Mouse (Mus musculus): ENCODE results near the gene Hbb-bh2.
"Not testable (repeated sequence)": the region's sequence is repeated elsewhere in the genome, so short reads cannot be mapped to it uniquely, and the experiment has no call there.

Hbb-bh2 gene

DNA sequence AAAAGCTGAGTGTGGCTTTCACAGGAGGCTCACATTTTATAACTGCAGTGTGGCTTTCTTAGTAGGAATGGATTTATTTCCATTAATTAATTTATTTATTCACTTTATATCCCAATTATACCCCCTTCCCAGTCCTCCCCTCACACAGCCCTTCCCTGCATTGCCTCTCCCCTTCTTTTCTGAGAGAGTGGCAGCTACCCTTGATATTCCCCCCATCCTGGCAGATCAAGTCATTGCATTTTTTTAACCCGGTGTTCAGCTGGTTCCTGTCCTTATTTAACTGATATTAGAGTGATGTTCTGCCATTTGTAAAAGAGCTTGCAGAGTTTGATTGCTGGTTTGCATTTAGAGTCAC lies 30.5 kb downstream of the Hbb-bh2 start:
- Histone ChIP-seq H3K4me3 (replicated peaks; ENCODE audit: low read length) (no peak overlapping the region), H3K9me3 (ENCODE audit: low read length) (no peaks in the 10 kb centered on the region), H3K36me3 (ENCODE audit: insufficient read depth, low read length) (no peaks in the 10 kb centered on the region), H3K27me3 (ENCODE audit: insufficient read depth, low read length) (no peaks in the 10 kb centered on the region), H3K4me1 (replicated peaks; ENCODE audit: low read depth, low read length) (no peaks in the 10 kb centered on the region)
- no peak for TF ChIP-seq NANOG (IDR thresholded peaks at IDR 0.05; ENCODE audit: borderline replicate concordance, low read length)
- TF ChIP-seq POU5F1 (IDR thresholded peaks at IDR 0.05; ENCODE audit: borderline replicate concordance, low read length) = no peak
- TF ChIP-seq CTCF (conservative IDR thresholded peaks at IDR 0.05; ENCODE audit: low read length) = no peak

DNA sequence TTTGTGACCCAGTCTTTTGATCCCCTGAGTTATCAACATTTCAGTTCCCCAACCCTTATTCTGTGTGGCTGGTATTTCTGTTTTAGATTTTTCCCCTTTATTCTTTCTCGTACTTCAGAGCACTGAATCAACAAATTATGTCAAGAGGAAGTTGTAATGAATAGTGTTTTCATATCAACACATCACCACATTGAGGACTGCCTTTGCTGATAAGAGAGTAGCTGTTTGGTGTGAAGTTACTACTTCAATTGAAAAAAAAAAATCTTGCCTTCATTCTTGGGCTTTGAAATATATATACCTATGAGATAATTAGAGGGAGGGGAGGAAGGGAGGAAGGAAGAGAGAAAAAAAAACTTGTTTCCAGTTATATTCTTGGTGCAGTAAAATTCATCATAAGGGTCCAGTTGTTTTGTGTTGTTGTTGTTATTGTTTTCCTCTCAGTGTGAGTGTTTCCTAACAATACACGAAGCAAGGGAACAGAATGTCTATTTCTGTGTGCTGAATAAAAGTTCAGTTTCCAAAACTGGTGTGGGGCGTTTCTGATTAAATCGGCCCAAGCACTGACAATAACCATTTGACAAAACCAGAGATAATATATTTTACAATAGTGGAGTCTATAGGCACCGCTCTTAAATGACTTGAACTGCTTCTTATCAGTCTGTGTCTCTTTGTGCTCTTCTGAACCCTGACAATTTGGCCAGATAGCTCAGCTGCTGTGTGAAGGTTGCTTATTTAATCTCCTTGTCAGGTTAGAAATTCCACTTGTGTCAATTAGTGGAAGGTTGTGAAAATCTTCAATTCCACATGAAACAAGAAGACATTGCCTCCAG lies 31.1 kb downstream of the Hbb-bh2 start:
- no peaks in the 10 kb centered on the region for H3K9me3 ChIP-seq (ENCODE audit: low read length)
- no peaks in the 10 kb centered on the region for H3K36me3 ChIP-seq (ENCODE audit: insufficient read depth, low read length)
- no peak for TF ChIP-seq CTCF (conservative IDR thresholded peaks at IDR 0.05; ENCODE audit: low read length)
- no peak for TF ChIP-seq POU5F1 (IDR thresholded peaks at IDR 0.05; ENCODE audit: borderline replicate concordance, low read length)
- TF ChIP-seq NANOG (IDR thresholded peaks at IDR 0.05; ENCODE audit: borderline replicate concordance, low read length) = no peak
- H3K4me1 ChIP-seq (replicated peaks; ENCODE audit: low read depth, low read length) = no peaks in the 10 kb centered on the region
- no peaks in the 10 kb centered on the region for H3K27me3 ChIP-seq (ENCODE audit: insufficient read depth, low read length)
- no peak overlapping the region for H3K4me3 ChIP-seq (replicated peaks; ENCODE audit: low read length)

DNA sequence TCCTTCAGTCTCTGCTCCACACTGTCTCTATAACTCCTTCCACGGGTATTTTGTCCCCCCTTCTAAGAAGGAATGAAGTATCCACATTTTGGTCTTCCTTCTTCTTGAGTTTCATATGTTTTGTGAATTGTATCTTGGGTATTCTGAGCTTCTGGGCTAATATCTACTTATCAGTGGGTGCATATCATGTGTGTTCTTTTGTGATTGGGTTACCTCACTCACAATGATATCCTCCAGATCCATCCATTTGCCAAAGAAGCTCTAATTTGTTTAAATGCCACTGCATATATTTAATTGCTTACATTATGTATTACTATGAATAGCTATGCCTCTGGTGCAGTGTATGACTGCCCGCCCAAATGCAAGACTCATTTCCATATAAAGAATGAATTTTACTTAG lies 32.2 kb downstream of the Hbb-bh2 start:
- H3K27me3 ChIP-seq (ENCODE audit: insufficient read depth, low read length); H3K4me1 ChIP-seq (replicated peaks; ENCODE audit: low read depth, low read length); H3K9me3 ChIP-seq (ENCODE audit: low read length); H3K36me3 ChIP-seq (ENCODE audit: insufficient read depth, low read length); H3K4me3 ChIP-seq (replicated peaks; ENCODE audit: low read length): not testable (repeated sequence)

DNA sequence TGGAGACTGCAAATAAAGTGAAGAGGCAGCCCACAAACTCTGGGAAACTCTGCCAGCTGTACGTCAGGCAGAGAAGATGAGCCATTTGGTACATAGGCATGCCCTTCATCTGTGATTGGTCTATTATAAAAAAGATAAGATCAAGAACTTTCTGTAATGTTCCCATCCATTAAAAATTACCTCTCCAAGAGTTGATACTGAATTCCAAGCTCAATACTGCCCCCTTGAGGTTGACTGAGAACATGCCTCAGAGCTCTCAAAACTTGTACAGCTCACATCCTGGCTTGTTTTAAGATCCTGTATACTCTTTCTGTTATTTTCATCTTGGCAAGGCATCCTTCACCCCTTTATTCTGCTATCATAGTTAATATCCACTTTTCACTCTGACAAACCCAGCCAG lies 33.5 kb downstream of the Hbb-bh2 start:
- Histone ChIP-seq H3K9me3 (ENCODE audit: low read length) (peaks cover 7% of the 10 kb centered on the region), H3K4me1 (replicated peaks; ENCODE audit: low read depth, low read length) (no peaks in the 10 kb centered on the region), H3K27me3 (ENCODE audit: insufficient read depth, low read length) (no peaks in the 10 kb centered on the region), H3K36me3 (ENCODE audit: insufficient read depth, low read length) (no peaks in the 10 kb centered on the region), H3K4me3 (replicated peaks; ENCODE audit: low read length) (no peak overlapping the region)
- TF ChIP-seq POU5F1 (IDR thresholded peaks at IDR 0.05; ENCODE audit: borderline replicate concordance, low read length) (no peak), CTCF (conservative IDR thresholded peaks at IDR 0.05; ENCODE audit: low read length) (peak; percentile 32)

DNA sequence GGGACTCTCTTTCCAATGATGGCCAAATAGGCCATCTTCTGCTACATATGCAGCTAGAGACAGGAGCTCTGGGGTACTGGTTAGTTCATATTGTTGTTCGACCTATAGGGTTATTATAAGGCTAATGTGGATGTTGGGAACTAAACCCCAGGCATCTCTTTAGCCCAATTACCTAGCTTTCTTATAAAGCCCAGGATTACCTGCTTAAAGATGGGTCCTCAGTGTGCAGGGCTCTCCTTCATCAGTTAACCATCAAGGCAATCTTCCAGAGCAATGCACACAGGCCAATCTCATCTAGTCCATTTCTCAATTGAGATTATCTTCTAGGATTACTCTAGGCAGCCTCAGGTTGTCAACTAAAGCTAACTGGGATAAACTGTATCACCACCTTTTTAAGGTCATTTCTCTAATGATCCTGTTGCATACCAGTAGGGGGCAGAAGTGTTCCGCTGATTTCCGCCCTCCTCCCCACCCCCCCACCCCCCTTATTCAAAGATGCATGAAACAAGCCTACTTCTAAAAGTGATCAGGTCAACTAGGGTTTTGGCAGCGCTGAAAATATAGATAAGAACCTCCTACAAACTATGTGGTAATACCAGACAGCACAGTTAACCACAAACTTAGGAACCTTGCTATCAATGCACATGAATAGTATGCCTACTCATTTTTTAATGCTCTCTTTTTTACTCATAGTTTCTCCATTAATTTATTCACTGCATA lies 47.5 kb downstream of the Hbb-bh2 start:
- TF ChIP-seq CTCF (conservative IDR thresholded peaks at IDR 0.05; ENCODE audit: low read length) (no peak), NANOG (IDR thresholded peaks at IDR 0.05; ENCODE audit: borderline replicate concordance, low read length) (no peak), POU5F1 (IDR thresholded peaks at IDR 0.05; ENCODE audit: borderline replicate concordance, low read length) (no peak)
- peaks cover 5% of the 10 kb centered on the region for H3K9me3 ChIP-seq (ENCODE audit: low read length)
- H3K36me3 ChIP-seq (ENCODE audit: insufficient read depth, low read length) = no peaks in the 10 kb centered on the region
- no peaks in the 10 kb centered on the region for H3K27me3 ChIP-seq (ENCODE audit: insufficient read depth, low read length)
- H3K4me3 ChIP-seq (replicated peaks; ENCODE audit: low read length) = no peak overlapping the region
- H3K4me1 ChIP-seq (replicated peaks; ENCODE audit: low read depth, low read length) = no peaks in the 10 kb centered on the region

DNA sequence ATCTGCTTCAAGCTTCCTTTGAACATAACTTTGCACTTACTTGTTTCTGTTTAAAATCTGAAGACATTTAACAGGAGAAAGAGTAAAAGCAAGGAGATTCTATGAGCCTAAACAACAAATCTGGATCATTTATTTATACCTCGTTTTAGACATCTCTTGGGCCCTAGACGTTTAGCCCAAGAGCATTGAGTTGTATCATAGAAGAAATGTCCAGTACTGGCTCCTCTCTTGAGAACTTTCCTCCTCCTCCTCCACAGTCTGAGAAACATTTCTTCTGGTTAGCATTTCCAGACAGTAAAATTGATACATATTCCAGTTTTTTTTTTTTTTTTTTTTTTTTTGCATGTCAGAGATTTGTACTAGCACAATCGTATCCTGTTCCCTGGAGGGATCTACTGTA lies 48.6 kb downstream of the Hbb-bh2 start, which contains the start of gene Olfr67:
Gene Olfr67 (minus strand): TSS at position 101 of the 400 bp plus-strand sequence.
- TF ChIP-seq CTCF (conservative IDR thresholded peaks at IDR 0.05; ENCODE audit: low read length) (no peak), POU5F1 (IDR thresholded peaks at IDR 0.05; ENCODE audit: borderline replicate concordance, low read length) (no peak), NANOG (IDR thresholded peaks at IDR 0.05; ENCODE audit: borderline replicate concordance, low read length) (no peak)
- no peaks in the 10 kb centered on the region for H3K27me3 ChIP-seq (ENCODE audit: insufficient read depth, low read length)

More for the DNA sequence above, 48.6 kb downstream of the Hbb-bh2 start, which contains the start of gene Olfr67:
- Histone ChIP-seq H3K4me3 (replicated peaks; ENCODE audit: low read length) (no peak within 1 kb of the TSS), H3K36me3 (ENCODE audit: insufficient read depth, low read length) (no peaks in the 10 kb centered on the region), H3K9me3 (ENCODE audit: low read length) (peaks cover 5% of the 10 kb centered on the region), H3K4me1 (replicated peaks; ENCODE audit: low read depth, low read length) (no peaks in the 10 kb centered on the region)
